Mouse (Mus musculus): ENCODE results near the gene Slc4a10.

GRCm38 (mm10) chr2:62210109-62210508, 163.8 kb downstream of the Slc4a10 start:
- TF ChIP-seq CTCF (IDR thresholded peaks at IDR 0.05; ENCODE audit: insufficient read depth, low read length): no peak
- no peak for TF ChIP-seq POLR2A (IDR thresholded peaks at IDR 0.05; ENCODE audit: borderline replicate concordance, extremely low read depth, low read depth, low read length)

Data from lung, adult 2 months (tissue).